Mouse (Mus musculus) brain, embryonic 14.5 days (tissue): ENCODE measurements around the gene Lad1.

Experiments
- CTCF ChIP-seq: fragments of 200-500 bp; IDR thresholded peaks from 2 replicates; pipeline ENCODE4 v1.5.1; 2012; ENCODE audit warnings: inconsistent platforms, mild to moderate bottlenecking, moderate library complexity, borderline replicate concordance; ENCODE audit not compliant: insufficient read depth, insufficient read length; ENCODE audit errors: extremely low read depth
- POLR2A ChIP-seq: fragments of 200-500 bp; IDR thresholded peaks from 2 replicates; pipeline ENCODE4 v1.6.1; 2012; ENCODE audit warnings: mild to moderate bottlenecking, inconsistent platforms, borderline replicate concordance; ENCODE audit not compliant: poor library complexity, insufficient read depth, insufficient read length, severe bottlenecking; ENCODE audit errors: extremely low read depth

DNA sequence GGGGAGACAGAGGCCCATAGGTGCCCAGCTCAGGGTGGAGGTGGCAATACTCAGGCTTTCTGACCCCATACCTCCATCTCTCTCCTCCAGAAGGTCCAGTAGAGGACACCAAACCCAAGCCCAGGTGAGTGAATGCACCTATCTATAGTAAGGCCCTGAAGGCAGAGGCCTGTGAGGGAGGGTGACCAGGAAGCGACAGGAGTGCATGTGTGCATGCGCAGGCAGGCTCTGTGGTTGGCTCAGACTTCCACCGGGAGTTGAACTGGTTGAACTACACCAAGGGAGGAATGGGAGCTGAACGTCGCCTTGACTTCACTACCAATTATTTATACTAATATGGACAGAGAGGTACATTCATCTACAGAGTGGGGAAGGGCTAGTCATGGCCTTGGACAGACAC, 28.2 kb downstream of the Lad1 start:
- TF ChIP-seq CTCF: no peak
- TF ChIP-seq POLR2A: no peak
